Mouse (Mus musculus): ENCODE measurements at regions not wholly inside any gene's neighbourhood (a gene's known extent, or its start where the extent isn't known, plus 50 kb on each side); places are given as distances from the start of the nearest gene placed in this dataset.

DNA sequence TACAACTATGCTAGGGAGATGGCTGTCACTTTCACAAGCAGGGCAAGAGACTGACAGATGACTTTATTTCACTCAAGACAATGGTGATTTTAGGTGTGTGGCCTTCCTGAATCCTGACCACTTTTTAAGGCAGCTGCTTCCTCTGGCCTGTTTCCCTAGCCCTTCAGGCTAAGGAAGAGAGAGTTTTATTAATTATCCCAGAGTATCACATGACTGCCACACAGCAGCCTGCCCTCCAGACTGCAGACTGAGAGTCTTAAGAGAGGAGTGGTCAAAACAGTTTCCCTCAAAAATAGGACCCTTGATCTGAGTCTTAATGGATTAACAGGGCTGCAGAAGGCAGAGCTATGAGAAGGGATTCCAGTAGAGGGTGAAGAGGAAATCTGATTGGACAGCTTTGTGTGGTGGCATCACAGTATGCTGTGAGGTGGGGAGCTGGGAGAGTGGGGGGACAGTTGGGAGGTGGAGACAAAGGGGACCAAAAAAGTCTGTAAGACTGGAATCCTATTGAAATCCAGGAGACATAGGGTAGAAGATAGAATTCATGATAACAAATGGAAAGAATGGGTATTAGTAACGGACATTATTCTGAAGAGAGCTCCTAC, 61.8 kb upstream of the Zeb2 start:
- ATAC-seq, result no peak
- Histone ChIP-seq H3K27me3 (replicated peaks) (no peaks in the 10 kb centered on the region), H3K4me2 (replicated peaks) (no peak overlapping the region), H3K27ac (no peak overlapping the region), H3K4me3 (replicated peaks) (no peak overlapping the region), H3K9ac (no peak overlapping the region), H3K36me3 (no peaks in the 10 kb centered on the region), H3K9me3 (no peaks in the 10 kb centered on the region), H3K4me1 (replicated peaks) (no peaks in the 10 kb centered on the region)
- WGBS, result 100% methylated on average over 1 of the region's 1 CpGs

DNA sequence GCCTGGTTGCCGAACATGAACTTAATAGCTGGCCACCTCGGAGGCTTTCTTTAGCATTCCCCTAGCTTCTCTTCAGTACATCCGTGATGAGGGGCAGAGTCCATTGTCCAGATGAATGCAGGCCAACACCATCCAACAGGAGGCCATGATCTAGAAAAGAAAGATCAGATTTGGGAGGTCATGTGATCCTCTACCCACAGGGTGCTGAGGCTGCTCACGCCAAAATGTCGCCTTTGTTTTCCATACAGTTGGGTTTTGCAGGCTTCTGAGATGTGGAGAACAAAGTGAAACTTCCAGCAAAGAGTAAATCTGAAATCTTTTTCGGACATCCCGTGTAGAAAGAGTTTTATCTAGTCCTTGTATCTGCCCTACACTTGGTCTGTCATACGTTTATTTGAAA, 55.2 kb upstream of the Zeb2 start:
- Histone ChIP-seq H3K9ac (no peak overlapping the region), H3K4me3 (replicated peaks) (no peak overlapping the region), H3K27ac (no peak overlapping the region), H3K4me1 (replicated peaks) (no peaks in the 10 kb centered on the region), H3K9me3 (no peaks in the 10 kb centered on the region), H3K36me3 (no peaks in the 10 kb centered on the region), H3K4me2 (replicated peaks) (no peak overlapping the region), H3K27me3 (replicated peaks) (no peaks in the 10 kb centered on the region)
- ATAC-seq, result no peak
- 87% methylated on average over 8 of the region's 8 CpGs for WGBS

DNA sequence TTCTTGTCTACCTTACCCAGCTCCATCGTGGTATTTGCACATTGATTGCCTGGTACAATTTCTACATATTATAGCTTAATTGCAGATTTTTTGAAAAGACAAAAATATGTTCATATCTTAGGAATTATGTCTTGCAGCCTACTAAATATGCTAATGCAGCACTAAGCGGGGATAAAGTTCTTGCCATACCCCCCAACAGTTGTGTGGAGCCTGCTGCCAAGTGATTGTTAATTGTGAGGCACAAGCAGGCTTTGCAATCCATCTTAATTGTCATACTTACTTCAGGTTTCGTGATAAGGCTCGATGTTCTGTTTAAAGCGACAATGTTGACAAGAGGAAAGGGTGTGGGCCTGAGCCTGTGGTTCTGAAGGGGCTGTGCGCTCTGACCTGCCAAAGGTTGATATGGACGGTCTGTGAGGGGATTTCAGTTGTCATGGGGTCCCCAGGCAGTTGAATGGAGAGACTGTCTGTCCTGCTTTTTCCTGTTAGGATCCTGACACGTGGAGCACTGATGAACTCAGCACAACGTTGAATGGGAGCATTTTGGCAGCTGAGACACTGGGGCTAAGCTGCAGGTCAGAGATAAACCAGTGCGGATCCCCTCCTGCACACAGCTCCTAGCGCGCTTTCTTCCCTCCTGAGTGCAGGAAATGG, 54.5 kb upstream of the Zeb2 start:
- no peak; the same call in 1 of the 2 replicates for ATAC-seq

DNA sequence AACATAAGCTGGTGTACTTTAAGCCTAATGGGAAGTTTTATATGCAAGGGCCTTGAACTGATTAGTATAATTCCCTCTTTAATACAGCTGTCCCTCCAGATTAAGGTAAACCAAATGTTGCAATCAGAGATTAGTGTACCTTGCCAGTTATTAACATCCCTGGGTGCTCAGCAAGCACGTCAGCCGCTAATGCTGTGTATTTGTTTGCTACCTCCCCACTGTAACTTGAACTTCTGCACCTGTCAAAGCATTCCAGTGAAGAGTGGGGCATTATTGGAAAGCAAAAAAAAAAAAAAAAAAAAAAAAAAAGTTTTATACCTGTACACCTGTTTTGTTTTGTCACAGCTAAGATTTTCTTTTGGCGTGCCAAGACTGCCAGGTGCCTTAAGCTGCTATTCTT, 53.1 kb upstream of the Zeb2 start:
- ATAC-seq, result no peak
- H3K27me3 ChIP-seq (replicated peaks), result no peaks in the 10 kb centered on the region
- no peak overlapping the region for H3K27ac ChIP-seq
- H3K9me3 ChIP-seq, result no peaks in the 10 kb centered on the region
- H3K9ac ChIP-seq, result no peak overlapping the region
- no peaks in the 10 kb centered on the region for H3K4me1 ChIP-seq (replicated peaks)
- no peaks in the 10 kb centered on the region for H3K36me3 ChIP-seq
- H3K4me2 ChIP-seq (replicated peaks), result no peak overlapping the region
- no peak overlapping the region for H3K4me3 ChIP-seq (replicated peaks)
- WGBS, result 79% methylated on average over 3 of the region's 3 CpGs

More for the DNA sequence above, 54.5 kb upstream of the Zeb2 start:
- Histone ChIP-seq H3K4me2 (replicated peaks) (no peak overlapping the region), H3K4me1 (replicated peaks) (no peaks in the 10 kb centered on the region), H3K27ac (no peak overlapping the region), H3K9ac (no peak overlapping the region), H3K36me3 (no peaks in the 10 kb centered on the region), H3K27me3 (replicated peaks) (no peaks in the 10 kb centered on the region), H3K4me3 (replicated peaks) (no peak overlapping the region), H3K9me3 (no peaks in the 10 kb centered on the region)
- WGBS, result 45% methylated on average over 12 of the region's 12 CpGs

DNA sequence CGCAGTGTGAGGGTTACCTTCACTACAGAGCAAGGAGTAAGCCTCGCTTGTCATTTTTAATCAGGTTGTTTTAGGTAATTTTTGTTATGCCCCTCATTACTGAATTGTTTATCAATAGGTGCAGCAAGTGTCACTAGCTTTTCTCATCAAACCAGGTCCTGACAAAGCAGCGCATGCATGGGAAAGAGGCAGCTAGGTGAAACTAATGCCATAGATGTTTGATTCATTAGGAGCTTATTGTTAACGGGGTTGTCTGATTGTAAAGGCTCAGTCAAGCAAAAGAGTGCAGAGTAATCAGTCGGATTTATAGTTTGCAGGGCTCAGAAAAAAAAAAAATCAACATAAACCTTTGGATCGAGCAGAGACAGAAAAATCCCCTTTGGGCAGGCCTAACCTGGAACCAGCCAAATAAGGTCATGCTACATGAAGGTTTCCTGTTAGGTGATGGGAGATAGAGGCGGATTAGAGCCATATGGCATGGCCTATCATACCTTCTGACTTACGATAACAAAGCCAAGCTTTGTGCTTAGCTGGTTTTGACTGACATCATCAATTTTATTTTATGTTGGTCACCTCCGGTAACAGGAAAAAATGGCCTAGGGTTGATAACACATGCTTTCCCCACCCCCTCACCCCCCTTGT, 52.4 kb upstream of the Zeb2 start:
- no peak overlapping the region for H3K4me3 ChIP-seq (replicated peaks)
- no peaks in the 10 kb centered on the region for H3K27me3 ChIP-seq (replicated peaks)
- no peak overlapping the region for H3K9ac ChIP-seq
- H3K4me2 ChIP-seq (replicated peaks), result no peak overlapping the region
- H3K4me1 ChIP-seq (replicated peaks), result no peaks in the 10 kb centered on the region
- ATAC-seq, result no peak
- H3K27ac ChIP-seq, result no peak overlapping the region
- H3K36me3 ChIP-seq, result no peaks in the 10 kb centered on the region
- no peaks in the 10 kb centered on the region for H3K9me3 ChIP-seq
- 74% methylated on average over 9 of the region's 9 CpGs for WGBS

DNA sequence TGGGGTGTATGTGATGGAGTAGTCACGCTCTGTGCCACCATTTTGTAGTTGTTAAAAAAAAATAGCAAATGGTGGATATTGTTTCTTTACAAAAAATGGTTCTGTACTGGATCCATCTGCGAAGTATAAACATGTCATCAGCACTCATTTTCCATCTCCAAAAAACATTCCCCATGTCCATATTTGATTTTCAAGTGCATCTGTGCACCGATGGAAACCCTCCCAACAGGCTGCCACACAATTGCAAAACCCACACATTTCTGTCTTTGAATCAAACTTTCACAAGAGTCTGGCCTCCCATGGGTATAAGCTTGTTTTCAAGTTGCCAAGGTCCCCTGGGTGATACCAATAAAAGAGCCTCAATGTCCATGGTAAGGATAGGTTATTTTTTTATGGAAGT, 51.4 kb upstream of the Zeb2 start:
- ATAC-seq, result no peak
- WGBS, result 88% methylated on average over 3 of the region's 3 CpGs
- Histone ChIP-seq H3K9ac (no peak overlapping the region), H3K4me1 (replicated peaks) (no peaks in the 10 kb centered on the region), H3K27me3 (replicated peaks) (no peaks in the 10 kb centered on the region), H3K36me3 (no peaks in the 10 kb centered on the region), H3K4me2 (replicated peaks) (no peak overlapping the region), H3K9me3 (no peaks in the 10 kb centered on the region), H3K27ac (no peak overlapping the region), H3K4me3 (replicated peaks) (no peak overlapping the region)

All from intestine, embryonic 15.5 days (tissue).